Mouse (Mus musculus): Measurements from ENCODE around the gene Gm3591.
"Not testable (repeated sequence)": the region's sequence is repeated elsewhere in the genome, so short reads cannot be mapped to it uniquely, and the experiment has no call there.

The Gm3591 gene

DNA sequence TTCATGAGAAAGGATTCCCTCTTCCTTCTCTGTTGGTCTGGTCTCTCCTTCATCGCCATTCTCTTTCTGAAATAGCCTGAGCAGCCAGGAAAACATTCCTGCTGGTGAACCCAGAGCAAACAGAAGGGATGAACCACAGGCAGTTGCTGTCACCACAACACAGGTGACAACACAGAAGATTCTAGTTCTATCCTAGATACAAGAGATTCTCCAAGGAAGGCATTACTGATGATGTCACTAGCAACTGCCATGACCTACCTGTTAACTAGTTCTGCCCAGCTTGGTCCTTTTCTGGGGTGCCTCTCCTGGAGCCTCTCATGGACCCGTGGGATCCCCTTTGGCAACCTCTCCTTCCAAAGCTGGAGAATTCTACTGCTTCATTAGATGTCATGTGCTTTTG, at the start of gene Gm3591:
Gm3591 (minus strand) TSS at position 101 of the 400 bp plus-strand sequence.
- not testable (repeated sequence) for DNase-seq (ENCODE audit: low spot score)

DNA sequence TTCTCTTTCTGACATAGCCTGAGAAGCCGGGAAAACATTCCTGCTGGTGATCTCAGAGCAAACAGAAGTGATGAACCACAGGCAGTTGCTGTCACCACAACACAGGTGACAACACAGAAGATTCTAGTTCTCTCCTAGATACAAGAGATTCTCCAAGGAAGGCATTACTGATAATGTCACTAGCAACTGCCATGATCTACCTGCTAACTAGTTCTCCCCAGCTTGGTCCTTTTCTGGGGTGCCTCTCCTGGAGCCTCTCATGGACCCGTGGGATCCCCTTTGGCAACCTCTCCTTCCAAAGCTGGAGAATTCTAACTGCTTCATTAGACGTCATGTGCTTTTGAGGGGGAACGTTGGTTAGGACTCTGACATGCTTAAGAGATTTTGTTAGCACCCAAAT, 32.2 kb upstream of the Gm3591 start, which contains the start of gene Gm3594:
Gm3594 (minus strand) TSS at position 101 of the 400 bp plus-strand sequence.
- not testable (repeated sequence) for DNase-seq (ENCODE audit: low spot score)

DNA sequence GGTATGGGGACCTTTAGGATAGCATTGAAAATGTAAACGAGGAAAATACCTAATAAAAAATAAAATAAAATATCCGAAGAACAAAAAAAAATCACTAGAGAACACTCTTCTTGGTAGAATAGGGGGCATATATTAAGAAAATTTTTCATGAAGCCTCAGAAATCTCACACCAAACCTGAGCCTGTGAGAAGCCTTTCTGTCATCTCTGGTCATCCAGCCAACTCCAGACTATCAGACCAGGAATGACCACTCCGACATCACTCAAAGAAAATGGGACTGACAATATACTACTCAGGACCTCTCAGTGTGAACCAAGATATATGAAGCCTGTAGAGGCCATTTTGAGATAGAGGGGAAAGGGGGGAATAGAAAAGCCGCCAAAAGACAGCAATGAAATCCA, 28.5 kb upstream of the Gm3591 start:
- DNase-seq (ENCODE audit: low spot score) = not testable (repeated sequence)

DNA sequence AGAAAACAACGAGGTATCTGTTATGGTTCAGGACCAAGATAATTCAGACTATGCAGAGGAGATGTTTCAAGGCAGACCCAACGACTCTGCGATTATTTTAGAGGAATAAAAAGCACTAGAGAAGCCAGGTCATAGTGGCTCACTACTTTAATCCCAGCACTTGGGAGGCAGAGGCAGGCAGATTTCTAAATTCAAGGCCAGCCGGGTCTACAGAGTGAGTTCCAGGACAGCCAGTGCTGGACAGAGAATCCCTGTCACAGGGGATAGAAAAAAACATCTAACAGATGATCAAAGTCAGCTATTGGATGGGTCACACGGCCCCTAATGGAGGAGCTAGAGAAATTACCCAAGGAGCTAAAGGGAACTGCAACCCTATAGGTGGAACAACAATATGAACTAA, 27.9 kb upstream of the Gm3591 start:
- DNase-seq (ENCODE audit: low spot score) = not testable (repeated sequence)

DNA sequence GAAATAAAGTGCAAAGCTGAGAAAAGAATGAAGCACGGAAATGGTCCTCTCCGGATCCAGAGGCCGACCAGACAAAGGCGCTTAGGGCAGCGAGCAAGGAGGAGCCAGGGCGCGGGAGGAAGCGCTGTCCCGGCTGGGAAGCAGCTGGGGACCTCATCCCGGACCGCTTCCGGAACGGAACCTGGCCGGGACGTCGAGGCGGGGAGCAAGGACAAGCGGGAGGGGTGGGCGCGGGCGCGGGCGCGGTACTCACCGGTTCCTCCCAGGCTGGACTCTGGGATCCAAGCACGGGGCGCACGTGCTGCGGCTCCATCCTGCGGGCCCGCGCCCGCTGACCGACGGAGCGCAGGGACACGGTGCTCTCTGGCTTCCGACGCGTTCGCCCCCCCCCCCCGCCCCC, 14.5 kb upstream of the Gm3591 start:
- not testable (repeated sequence) for DNase-seq (ENCODE audit: low spot score)

DNA sequence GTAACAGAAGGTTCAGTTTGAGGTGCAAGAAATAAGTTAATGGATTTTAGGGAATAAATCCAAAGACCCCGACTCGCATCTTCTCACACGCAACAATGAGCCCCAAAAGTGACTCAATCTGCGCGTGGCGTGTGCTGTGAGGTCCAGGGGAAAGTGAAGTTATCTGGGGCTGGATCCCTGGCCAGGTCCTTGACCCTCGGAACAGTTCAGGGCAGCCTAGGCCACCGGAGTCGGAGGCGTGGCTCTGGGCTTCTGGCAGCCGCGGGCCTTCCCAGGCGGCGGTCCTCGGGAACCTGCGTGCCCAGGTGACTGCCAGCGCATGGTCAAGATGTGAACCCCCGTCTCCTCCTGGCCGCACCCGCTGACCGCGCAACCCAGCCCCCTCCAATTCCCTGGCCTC, 14.1 kb upstream of the Gm3591 start:
- not testable (repeated sequence) for DNase-seq (ENCODE audit: low spot score)

DNA sequence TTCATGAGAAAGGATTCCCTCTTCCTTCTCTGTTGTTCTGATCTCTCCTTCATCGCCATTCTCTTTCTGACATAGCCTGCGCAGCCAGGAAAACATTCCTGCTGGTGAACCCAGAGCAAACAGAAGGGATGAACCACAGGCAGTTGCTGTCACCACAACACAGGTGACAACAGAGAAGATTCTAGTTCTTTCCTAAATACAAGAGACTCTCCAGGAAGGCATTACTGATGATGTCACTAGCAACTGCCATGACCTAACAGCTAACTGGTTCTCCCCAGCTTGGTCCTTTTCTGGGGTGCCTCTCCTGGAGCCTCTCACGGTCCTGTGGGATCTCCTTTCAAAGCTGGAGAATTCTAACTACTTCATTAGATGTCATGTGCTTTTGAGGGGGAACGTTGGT, 22.1 kb downstream of the Gm3591 start, which contains the start of gene Gm16440:
Gm16440 (minus strand) TSS at position 101 of the 400 bp plus-strand sequence.
- not testable (repeated sequence) for DNase-seq (ENCODE audit: low spot score)

All from T-cell, adult 2 months (primary cell).